Mouse (Mus musculus) G1E (cell line): ENCODE measurements at regions not wholly inside any gene's neighbourhood (a gene's known extent, or its start where the extent isn't known, plus 50 kb on each side); places are given as distances from the start of the nearest gene placed in this dataset.

Experiments used
- CTCF ChIP-seq: IDR thresholded peaks from 2 replicates; pipeline ENCODE4 v1.5.1; 2012; ENCODE audit warnings: low read depth, low read length, inconsistent platforms, mixed read lengths
- GATA1 ChIP-seq: IDR thresholded peaks from 2 replicates; pipeline ENCODE4 v1.6.1; 2012; ENCODE audit warnings: borderline replicate concordance, low read length, inconsistent platforms, mixed read lengths
- POLR2AphosphoS5 ChIP-seq: IDR thresholded peaks from 2 replicates; pipeline ENCODE4 v1.6.1; 2012; ENCODE audit warnings: low read depth, low read length, inconsistent platforms; ENCODE audit not compliant: insufficient replicate concordance

DNA sequence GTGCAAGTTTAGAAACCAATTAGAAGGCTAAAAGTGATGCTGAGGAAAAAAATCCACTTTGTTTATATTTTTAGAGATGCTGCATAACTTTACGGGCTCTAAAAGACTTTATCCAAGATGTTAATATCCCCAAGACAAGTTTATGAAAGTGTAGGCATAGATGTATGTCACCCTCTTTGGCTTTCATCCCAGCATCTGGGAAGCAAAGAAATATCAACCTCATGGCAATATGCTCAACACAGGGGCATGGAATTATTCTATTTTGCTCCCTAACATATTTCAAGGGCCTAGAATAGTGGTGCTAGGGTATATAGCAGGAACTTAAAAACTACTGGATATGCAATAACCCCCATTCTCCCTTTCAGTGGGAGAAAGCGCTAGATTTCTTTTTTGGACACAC, 260.0 kb upstream of the Gm21798 start:
- TF ChIP-seq CTCF (no peak), POLR2AphosphoS5 (no peak), GATA1 (no peak)
